Mouse (Mus musculus) cerebellum, adult 8-10 months (tissue): ENCODE results near the gene Peli3.
"Not testable (repeated sequence)": the region's sequence is repeated elsewhere in the genome, so short reads cannot be mapped to it uniquely, and the experiment has no call there.

Source experiments
- DNase-seq: peaks from one replicate; pipeline ENCODE4 v3.0.0; 2022

Peli3 gene

DNA sequence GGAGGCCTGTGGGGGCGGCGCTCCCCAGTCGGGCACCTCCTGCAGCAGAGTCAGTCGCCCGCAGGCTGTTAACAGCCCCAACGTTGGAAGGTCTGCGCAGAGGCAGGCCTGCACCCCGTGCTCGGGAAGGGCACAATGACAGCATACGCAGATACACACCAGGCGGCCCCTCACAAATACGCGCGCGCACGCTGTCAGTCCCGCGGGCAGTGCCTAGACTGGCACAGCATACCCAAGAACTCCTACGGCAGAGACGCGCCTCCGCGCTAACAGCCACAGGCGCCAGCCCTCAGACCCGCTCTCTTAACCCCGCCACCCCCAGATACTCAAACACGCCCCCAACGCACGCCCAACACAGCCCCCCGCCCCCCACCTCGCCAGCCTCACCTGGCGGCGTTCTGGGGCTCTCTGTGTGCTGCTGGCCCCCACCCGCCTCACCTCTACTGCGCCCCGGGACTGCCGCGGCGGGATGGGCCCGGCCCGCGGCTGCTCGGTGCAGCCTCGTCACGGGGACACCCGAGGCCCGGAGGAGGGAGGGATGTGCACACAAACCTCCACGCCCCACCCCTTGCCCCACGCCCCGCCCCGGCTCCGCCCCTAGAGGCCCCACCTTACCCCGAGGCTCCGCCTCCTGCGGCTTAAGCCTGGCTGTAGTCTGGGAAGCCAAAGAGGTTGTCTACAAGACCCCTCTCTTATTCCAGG is at the start of gene Peli3:
TSS of gene Peli3 (minus strand) at position 577 of the 702 bp plus-strand sequence.
- peak; percentile 82 for DNase-seq

DNA sequence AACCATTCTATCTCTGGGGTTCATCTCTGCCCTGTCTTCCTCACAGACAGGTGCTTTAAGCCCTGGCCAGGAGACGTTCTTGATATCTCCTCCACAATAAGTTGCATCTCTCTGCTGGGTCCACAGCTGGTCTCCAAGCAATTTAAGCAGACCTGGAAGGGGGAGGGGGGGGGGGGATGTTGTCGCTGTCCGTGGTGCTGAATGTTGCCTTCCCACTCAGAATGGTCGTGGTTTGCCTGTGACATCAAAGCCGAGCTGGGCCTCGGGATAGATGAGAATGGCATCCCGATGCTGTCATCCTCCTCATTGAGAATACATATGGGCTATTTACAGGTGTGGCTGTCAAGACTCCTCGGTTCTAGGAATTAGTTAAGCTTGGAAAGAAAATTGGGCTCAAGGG is 49.4 kb upstream of the Peli3 start:
- no peak for DNase-seq

DNA sequence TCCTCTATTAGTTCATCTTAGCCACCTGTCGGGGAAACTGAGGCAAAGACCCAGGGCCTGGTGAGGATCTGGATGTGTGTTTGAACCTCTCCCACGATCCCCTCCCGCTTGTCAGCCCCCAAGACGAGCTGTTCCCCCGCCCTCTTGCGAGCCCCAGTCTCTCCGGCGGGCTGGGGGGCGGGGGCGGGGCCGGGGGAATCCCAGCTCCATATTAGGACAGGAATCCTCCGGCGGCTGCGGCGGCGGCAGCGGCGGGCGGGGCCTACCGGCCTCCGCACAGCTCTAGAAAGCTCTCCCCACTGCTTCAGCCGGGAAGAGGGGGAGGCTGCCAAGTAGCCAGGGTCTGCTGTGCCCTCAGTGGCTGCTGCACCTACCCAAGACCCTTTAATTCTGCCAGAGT is 47.8 kb upstream of the Peli3 start:
- peak; percentile 38 for DNase-seq

DNA sequence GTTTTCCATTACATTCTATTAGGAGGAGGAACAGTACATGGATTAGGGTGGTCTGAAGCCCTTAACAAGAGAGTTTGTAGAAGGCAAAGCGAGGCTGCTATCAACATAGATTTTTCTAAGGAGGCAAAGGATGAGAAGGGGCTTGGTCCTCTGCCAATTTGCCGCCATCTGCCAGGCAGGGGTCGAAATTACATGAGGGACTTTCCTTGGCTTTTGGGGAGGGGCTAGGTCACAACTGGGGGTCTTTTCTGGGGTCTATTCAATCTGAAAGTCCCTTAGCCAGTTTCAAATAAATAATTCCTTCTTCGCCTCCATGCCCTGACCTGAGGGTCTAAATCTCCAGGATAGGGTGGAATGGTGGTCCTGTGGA is 47.3 kb upstream of the Peli3 start, which contains the start of gene Npas4:
TSS of gene Npas4 (minus strand) at position 61 of the 370 bp plus-strand sequence.
- DNase-seq: no peak

DNA sequence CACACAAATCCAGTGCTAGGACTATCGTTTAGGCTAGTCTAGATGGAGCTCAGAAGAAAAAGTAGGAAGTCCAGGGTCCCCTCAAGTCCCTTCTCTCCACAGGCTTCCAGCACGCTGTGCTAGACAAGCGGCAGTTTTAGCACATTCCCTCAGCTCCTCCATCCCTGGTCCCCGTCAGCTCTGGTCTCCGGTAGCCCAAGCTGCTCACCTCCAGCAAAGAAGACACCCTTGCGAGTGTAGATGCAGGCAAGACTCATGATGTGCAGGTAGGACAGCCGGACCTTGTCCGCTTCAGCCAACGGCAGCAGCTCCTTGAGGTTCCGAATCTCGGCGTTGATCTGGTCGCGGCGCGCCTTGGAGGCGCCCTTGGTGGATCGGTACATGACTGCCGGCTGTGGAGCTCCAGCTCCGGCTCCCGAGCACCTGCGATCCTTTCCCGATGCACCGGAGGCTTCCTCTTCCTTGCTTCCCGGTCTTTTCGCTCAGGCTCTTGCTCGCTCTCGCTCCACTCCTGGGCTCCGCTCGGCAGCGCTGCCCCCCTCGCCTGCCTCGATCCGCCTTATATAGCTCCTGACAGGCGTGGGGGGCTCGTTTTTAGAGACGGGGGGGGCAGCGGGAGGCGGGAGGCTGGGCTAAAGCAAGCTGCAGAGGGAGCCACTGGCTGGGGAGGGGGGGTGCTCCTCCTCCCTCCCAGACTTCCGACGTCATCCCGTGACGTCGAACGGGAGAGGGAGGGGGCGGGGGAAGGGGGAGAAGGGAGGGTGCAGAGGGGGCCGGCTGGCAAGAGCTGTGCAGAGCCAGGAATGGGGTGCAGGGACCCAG is 46.7 kb upstream of the Peli3 start:
- peak; percentile 80 for DNase-seq

DNA sequence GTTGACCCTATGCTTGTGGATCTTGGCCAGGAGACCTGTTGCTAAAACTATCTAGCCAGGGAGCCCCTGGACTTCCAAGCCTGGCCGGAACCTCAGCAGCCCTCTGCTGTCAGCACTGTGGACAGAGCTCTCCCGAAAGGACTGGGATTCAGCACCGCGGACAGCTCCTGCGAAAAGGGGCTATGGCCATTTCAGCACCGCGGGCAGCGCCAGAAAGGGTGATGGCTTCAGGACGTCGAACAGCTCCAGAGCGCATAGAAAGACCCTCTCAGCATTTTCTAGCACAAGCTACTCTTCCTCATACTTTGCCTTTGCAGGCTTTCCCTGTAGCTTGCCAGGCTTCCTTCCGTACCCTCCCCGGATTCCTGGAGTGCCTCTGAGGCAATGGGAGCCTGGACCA is 46.1 kb upstream of the Peli3 start:
- peak; percentile 48 for DNase-seq

DNA sequence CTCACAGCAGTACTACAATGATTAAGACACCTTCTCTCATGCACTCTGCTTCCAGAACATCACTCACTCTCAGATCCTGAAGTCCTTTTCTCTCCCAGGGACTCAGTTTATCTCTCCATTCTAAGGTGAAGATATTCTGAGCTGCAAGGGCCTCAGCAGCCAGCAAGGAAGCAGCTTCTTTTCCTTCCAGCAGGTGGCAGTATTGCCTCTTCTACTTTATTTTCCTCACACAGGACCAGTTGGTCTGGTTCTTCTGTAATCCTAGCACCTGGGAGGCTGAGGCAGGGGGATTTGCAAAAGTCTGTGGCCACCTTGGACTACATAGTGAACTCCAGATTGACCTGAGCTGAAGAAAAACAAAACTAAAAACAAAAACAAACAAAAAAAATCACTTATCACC is 38.8 kb upstream of the Peli3 start:
- DNase-seq: peak; percentile 75

DNA sequence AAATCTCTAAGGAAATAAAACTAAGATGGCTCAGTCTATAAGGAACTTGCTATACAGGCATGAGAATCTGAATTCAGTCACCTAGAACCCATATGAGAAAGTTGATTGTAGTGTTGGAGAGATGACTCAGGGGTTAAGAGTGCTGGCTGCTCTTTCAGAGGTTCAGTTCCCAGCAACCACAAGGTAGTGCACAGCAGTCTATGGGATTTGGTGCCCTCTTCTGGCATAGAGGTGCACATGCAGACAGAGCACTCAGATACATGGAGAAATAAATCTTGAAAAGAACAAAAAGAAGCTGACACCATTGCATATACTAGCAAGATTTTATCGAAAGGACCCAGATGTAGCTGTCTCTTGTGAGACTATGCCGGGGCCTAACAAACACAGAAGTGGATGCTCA is 25.3 kb upstream of the Peli3 start:
- no peak for DNase-seq

DNA sequence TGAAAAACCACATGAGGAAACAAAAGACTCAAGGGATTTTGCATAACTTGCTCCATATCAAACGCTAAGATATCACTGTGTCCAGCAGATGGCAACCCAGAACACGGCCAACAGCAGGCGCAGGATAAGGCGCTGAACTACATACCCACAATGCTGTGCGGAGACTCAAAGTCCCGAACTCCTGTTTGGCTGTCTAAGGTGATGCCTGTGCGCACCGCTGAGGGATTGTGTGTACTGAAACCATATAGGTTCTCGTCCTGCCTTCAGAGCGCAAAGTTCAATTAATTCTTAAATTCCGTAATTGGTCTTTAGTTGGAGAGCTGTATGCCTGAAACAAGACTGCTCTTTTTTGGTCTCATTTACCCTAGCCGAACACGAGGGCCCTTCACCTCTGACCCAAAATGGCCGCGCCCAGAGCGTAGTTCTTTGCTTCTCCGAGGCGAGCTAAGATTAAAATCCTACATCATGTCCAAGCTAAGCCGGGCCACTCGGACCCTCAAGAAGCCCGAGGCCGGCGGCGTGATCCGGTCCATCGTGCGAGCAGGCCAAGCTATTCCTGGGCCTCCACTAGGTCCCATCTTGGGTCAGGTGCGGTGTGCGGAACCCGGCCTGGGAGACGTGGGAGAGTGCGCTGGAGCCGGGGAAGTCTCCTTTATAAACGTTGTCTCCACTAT is 19.1 kb upstream of the Peli3 start, which contains the start of gene Mrpl11:
TSS of gene Mrpl11 (plus strand) at position 220 of the 674 bp plus-strand sequence.
- DNase-seq: peak; percentile 92

DNA sequence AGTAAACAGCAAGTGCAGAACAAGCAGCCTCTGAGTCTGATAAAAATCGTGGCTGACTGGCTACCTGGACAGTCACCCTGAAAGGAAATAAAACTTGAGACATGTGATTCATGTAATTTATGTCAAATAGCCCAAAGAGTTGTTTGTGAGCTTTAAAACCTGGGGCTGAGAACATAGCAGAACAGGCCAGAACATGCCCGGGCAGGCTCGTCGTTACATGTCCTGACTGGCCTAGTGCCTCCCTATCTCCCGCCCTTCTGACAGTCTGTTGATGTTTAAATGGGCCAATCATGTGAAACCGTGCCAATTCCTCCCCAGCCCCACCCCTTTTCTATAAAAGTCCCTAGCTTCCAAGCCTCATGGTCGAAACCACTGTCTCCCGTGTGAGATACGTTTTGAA is 5.7 kb upstream of the Peli3 start:
- DNase-seq: not testable (repeated sequence)

DNA sequence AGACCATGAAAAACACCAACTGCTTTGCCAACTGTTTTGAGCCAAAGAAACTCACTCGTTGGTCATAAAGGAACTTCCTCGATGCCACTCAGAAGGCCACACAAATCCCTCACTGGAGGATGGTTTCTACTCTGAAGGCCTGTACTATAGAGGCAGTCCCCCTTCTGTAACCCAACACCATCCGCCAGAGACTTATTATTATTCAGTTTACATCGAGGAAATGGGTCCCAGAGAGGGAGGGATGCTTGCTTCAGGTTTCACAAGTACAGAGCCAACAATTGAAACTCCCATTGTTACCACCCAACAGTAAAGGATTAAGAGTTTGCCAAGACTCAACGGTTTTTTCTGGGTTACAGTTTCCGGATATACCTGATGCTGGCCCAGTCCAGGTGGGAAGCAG is 2.6 kb upstream of the Peli3 start:
- no peak for DNase-seq

DNA sequence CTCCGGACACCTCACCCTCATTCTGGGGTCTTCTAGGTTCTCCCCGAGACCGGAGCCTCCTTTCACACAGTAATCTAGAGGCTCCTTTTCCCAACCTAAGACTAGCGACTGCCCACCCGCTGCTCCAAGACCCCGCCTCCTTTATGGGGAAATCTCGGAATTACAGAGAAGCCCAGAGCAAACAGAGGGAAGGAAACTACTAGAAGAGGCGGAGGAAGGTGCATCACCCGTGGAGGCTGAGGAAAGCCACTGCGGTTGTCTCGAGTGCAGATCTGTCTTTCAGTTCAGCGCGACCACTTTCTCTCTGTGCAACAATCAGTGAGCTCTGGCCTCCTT is 294 bp upstream of the Peli3 start:
- no peak for DNase-seq

DNA sequence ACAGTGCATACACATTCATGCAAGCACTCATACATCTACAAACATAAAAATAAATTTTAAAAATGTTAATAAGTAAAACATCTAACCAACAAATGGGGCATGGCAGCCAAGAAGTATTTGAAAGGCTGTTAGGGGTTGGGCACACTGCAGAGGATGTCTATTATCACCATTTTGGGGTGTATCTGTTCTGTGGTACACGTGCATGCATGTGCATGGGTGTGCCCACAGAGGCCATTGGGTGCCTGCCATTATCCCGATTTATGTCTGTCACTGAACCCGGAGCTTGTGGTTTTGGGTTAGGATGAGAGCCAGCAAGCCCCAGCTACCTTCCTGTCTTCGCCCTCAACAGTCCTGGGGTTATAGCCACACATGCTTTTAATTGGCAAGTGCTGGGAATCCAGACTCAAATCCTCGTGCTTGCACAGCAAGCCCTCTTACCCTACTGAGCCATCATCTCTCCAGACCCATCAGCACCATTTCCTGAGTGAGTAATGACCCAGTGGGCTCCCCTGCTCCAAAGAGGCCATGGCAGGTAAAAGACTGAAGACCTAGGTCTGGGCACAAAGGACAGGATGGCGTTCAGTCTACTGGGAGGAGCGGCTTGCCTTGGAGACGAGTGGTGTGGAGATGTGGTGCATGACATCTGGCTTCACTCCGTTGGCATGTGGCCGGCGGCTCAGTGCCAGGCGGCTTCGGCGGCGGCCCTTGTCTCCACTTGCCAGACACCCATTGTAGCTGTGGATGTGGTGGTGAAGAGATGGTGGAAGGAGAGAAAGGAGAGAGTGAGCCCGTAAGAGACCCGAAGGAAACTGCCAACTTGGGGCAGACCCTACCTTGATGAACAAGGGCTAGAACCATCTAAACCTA is 5.2 kb downstream of the Peli3 start:
- peak; percentile 38 for DNase-seq

DNA sequence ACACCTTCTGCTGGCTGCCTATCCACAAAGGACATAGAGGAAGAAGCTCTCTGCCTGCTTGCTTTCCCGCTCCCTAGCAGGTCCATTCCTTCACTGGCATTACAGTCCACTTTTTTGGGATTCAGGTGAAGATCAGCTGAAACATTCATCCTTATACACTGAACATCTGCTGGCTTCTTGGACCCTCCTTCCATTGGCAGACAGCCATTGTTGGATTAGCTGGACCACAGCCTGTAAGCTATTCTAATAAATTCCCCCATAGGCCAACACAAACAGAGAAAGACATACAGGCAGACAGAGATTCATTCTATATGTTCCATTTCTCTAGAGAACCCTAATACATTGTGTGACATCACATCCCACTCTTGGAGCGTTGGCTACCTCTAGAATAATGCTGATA is 6.0 kb downstream of the Peli3 start:
- no peak for DNase-seq

DNA sequence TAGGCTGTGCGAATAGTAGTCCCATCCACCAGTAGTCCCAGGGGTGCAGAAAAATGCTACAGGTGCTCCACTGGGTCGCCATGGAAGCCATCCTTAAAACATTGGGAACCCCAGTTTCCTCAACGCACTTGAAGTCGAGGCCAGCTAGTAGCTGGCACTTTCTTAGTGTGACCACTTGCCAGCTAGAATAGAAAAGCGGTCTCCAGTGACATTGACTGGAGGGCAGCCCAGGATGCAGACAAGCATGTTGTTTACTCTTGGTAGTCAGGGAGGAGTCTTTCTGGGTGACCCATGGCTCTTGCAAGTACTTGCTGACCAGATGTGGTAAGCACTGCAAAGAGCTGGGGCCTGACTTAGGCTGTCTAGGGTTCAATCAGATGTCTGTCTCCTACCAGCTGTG is 14.1 kb downstream of the Peli3 start:
- no peak for DNase-seq

DNA sequence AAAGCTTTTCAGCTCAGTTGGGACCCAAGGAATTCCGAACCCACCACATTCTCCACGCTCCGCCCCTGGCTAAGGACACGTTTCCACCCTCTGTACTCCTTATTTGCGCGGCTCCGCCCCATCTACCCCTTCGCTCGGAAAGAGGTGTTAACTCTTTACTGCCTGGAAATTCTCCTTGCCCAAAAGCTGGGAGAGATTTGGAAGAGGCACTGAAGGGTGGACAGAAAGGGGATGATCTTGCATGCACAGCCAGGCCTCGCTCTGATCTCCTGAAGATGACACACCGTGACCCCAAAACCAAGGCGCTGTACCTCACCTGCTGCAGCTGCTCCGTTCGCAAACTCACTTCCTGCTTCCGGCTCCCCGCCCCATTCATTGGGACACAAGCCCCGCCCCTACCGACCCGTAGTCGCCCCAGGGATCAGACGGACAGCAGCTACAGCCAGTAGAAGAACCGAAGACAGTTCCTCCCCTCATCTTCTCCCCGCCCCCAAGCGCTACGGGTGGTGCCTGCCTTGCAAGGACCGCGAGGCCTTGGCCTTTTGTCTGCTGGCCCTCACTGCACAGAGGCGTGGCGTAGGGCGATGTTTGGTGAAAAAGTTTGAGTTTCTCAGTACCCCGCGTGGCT is 14.9 kb downstream of the Peli3 start, which contains the start of gene Dpp3:
TSS of gene Dpp3 (minus strand) at position 384 of the 628 bp plus-strand sequence.
- peak; percentile 96 for DNase-seq

DNA sequence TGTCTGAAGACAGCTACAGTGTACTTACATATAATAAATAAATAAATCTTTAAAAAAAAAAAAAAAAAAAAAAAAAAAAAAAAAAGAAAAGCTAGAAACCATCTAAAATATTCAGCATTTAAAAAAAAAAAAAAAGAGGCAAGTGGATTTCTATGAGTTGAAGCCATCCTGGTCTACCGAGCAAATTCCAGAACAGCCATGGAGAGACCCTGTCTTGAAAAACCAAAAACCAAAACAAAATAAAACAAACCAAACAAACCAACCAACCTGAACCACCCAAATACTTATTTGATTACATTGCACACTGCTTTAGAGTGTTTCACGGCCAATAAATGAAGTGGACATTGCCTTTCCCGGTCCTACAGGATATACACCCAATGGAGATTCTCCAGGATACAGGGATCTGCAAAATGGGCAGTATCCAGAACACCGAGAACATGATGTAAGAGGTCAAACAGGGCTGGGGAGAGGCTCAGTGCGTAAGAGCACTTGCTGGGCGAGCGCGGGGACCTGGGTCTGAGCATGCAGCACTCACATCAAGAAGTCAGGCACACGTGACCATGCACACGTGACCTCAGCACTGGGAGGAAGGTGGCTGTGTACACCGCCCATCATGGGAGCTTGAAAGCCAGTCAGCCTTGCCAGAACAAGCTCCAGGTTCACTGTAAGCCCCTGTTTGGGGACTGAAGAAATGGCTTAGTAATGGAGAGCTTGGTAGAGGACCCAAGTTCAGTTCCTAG is 17.6 kb downstream of the Peli3 start:
- no peak for DNase-seq

DNA sequence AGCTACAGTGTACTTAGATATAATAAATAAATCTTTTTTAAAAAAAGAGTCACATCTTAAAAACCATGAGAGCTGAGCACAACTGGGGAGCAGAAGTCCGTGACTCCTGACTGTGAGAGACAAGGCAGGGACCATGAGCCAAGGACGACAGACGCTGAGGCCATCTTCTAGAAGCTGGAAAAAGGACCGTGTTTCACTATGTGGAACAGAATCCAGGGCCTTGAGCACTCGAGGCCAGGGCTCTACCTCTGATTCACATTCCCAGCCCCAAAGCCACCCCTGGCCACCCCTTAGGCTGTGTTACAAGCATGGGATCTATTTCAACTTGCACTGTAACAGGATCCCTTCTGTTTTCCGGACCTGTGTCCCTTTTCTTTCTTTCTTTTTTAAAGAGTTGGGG is 23.3 kb downstream of the Peli3 start:
- no peak for DNase-seq

DNA sequence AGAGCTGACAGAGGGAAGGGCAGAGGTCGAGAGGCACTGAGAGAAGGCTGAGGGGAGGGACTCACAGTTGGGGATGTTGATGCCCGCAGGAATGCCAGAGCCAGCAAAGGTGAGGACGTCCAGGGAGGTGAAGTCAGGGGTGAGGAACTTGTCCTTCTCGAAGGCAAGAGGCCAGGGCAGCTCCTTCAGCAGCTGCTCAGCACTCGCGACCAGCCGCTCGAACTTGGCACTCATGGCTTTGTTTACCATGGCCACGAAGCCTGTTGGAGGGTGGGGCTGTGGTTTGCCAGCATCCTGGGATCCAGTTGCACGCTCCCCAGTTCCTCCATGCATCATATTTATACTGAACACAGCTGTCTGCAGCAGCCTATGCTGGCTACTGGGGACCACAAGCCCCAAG is 26.1 kb downstream of the Peli3 start:
- DNase-seq: no peak

DNA sequence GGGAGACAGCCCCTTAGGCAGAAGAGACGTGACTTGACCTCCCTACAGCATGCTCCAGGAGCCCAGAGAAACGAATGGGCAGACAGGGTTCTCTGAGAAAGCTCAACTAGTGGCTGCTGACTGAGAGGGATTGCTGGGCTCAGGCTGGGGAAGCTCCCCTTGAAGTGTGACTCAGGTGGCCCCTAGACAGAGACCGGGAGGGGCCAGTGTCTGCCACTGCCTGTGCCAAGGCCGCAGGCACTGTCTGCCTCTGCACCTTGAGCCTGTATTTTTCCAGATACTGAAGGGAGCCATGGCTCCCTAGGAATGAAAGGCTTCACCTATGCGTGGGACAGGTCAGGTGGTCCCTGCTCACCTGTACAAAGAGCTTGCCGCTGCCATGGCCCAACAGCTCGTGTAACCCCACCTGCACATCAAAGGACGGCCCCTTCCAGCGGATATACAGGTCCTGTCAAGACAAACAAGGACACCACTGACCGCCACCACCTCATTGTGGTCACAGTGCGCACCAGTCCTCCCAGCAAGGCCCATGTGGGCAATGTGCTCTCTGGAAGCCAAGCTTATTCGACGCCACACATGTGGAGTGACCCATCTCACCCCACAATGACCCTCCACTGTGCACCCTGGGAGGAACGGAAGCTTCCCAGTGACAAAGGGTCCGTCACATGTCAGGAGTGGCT is 26.9 kb downstream of the Peli3 start:
- no peak for DNase-seq

DNA sequence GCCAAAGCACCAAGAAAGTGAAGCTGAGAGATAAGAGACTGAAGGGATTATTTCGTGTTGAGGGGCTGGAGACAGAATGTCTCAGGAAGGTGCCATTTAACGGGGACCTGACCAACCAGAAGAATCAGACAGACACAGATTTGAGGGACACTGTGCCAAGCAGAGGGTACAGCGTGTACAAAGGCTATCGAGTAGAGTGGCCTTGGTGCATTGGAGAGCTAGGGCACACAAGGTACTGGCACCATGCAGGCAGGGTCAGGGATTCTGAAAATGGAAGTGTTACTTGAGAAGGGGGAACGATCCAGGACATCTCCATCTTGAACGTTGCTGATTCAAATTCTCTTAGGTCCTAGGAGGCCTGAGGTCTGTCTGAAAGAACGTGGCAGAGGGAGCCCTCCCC is 33.6 kb downstream of the Peli3 start:
- no peak for DNase-seq
